Mouse (Mus musculus) induced T-regulatory cell, adult 2 months (primary cell): ENCODE results near the gene Dmbx1.
A peak's percentile ranks its signal among the peaks of the same experiment; 100 is the strongest.

ENCODE experiments used
- DNase-seq: peaks from one replicate; pipeline ENCODE4 v3.0.0-alpha.2; 2012; ENCODE audit warnings: low read depth

The Dmbx1 gene

GRCm38 (mm10) chr4:115940681-115941080 lies 955 bp upstream of the Dmbx1 start:
- DNase-seq = no peak

- DNase-seq = peak; percentile 14
Measured at GRCm38 (mm10) chr4:115938276-115939160, 1.2 kb downstream of the Dmbx1 start.

DNA sequence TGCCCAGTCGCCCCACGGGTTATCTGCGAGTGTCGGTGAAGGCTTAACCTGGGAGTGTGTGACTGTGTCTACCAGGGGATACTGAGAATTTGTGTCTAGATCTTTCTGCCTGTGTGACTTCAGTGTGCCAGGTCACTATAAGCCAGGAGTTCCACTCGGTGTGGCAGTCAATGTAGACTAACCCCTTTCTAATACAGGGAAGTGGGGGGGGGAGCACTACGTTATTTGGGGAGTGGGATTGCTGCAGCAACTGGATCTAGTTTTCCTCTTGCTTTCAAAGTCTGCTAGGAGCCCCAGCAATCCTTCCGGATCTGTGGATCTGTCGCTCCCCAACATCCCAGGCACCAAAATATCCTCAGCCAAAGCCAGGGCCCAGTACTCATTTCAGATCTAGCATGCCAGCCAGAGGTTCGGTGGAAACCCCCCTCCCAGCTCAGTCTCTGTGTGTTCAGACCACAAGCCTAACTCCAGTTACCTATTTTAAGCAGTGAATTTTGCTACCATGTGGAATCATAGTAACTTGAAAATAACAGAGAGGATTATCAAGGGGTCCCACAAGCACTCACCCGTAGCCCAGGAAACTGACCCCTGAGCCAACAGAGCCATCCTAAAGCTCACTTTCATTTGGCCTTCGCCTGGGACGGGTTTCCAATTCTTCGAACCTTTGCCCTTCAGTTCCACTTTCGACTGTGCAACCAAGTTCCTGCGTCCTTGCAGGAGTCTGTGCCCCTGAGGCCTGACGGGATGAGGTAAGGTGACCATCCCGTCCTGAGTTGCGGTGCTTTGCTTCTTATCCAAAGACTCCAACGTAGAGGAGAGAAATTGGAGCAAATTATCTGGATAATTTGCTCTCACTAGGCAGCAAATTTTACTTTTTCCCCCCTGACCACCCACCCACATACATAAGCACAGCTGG lies 2.4 kb downstream of the Dmbx1 start:
- peak; percentile 12 for DNase-seq

- DNase-seq = no peak
Measured at GRCm38 (mm10) chr4:115936646-115937045, 3.1 kb downstream of the Dmbx1 start.

DNA sequence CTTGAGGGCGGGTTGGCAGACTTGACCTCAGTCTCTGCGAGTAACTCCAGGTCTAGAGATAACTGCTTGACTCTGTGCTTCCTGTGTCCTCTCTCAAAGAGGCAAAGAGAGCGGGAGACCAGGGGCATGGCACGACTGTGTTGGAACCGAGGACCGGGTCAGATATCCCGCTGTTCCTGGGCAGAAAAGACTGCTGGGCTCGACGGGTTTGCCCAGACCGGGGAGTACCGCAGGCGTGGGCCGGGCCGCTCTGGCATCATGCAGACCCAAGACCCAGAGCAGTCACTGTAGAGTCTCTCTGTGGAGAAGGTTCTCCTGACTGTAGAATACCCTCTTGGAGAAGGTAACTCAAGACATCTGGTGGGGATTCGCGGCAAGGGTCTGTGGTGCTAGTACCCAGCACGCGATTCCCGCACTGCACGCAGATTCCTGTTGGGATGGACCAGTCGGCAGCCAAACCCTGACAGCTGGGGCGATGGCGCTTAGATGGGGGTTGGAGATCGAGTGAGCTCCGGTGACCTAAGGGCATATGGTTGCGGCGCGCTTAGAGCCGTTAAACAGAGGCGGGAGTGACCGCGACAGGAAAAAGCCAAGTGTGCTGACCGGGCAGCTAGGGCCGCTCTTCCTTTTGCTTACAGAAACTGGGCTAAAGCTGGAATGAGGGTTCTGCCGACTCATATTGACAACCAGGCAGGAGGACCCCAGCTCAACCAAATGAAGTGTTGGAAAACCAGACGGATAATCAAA lies 3.7 kb downstream of the Dmbx1 start:
- DNase-seq = peak; percentile 4

DNA sequence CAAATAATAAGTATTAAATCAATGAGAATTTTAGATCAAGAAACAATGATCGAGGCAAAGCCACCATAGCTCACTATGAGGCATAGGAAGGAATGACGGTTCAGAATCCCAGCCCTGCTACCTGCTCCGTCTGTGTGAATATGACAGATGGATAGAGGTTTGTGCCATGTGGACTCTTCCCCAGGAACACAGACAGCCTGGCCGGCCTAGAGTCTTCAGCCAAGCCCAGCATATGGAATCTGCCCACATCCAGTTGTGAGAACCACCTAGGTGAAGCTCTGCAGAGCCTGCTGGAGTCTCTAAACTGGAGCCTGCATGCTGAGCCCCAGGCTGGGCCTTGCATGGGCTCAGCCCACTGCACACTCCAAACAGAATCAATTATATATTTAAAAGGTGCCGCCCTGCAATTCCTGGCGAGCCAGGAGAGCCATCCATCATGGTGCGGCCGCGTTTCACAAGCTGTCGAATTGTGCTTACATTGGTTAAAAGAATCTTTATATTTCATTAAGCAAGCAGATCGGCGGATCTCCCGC lies 8.1 kb downstream of the Dmbx1 start:
- DNase-seq = no peak

DNA sequence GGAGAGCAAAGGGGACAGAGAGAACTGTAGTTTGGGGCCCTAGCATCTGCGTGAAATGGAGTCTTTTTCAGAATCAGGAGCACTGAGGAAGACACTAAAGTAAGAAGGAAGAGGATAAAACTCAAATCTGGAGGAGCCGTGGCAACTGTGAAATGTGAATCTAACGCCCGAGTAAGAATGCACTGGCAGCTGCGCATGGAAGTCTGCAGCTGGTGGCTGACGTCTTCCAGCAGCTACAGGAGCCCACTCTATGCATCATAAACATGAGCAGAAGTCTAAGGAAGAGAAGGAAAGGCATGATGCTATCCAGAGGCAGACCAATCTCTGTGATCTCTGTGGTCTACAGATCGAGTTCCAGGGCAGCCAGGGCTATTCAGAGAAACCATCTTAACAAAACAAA lies 12.1 kb downstream of the Dmbx1 start:
- no peak for DNase-seq

DNA sequence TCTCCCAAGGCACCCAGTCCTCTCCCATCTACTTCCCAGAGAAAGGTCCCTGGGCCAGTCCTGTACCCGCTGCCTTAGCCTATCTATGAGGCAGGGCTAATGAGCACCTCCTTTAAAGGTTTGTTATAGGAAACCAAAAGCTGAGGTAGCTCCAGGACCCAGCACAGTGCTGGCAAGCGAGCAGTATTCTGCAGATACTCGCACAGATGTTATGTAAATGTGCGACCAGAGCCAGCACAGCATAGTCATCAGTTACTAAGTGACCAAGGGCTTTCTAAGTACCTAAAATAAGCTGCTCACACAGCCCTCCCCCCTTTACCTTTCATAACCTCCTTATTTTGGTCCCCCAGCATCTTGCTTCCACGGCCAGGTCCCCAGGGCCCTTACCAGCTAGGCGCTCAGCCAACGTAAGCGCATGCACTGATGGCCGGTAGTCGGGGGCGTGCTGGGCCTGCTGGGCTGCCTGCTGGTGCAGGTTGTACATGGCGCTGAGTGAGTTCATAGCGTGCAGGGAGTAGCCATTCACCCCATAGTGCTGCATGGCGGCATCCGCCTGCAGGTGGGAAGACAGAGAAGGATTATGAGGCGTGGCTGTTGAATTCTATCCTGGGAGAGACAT lies 16.4 kb downstream of the Dmbx1 start:
- no peak for DNase-seq

DNA sequence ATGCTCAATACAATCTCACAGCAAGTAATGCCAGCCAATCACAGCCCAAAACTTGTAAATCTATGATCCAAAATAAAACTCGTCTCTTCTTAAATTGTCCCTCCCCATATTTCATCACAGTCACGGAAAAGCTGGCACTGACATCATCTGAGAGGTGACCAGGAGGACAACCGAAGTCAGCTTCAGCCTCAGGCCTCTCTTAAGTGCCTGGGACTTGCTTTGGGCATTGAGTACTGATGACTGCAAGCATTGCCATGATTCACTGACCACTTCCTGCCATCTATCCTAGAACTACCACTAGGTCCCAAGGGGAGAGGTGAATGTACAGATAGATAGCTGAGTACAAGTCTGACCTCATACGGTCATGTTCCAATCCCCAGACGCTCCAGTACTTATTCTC lies 17.0 kb downstream of the Dmbx1 start:
- no peak for DNase-seq

GRCm38 (mm10) chr4:115919911-115920310 lies 19.8 kb downstream of the Dmbx1 start:
- DNase-seq = no peak

DNA sequence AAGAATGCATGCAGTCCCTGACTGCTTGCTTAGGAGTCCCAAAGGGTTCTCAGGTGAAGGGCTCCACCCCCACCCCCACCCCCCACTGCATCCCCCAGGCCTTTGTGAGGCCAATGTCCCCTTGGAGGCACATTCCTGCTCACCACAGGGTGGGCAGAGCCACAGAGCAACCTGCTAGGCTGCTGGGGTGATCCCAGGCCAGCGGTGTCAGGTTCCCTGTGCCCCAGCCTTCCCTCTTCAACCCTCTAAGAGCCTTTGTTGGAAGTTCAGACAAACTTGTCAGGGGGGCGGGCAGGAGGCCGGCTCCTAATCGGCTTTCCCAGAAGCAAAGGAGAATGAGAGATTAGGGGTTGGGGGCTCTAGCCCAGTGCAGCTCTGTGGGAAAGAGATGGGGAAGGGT lies 28.1 kb downstream of the Dmbx1 start:
- DNase-seq = no peak

DNA sequence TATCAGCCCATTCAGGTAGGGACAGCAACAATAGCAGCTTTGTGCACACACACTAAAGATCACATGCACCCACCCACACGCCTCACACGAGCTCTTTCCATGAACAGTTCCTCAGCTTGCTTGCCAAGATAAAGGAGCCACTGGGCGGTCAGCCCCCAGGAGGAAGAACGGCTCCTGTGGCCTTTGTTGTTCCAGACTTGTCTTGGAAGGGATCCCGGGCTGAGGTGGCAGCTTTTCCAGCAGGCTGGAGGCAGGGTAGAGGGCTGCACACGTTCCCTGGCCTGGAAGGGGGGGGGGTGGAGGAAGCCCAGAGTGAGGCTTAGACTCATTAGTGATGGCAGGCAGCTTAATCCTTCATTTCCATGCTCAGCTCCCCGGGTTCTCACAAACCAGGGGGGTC lies 31.1 kb downstream of the Dmbx1 start:
- DNase-seq = no peak

GRCm38 (mm10) chr4:115907994-115908393 lies 31.7 kb downstream of the Dmbx1 start:
- DNase-seq = no peak

GRCm38 (mm10) chr4:115906791-115907190 lies 32.9 kb downstream of the Dmbx1 start:
- no peak for DNase-seq

DNA sequence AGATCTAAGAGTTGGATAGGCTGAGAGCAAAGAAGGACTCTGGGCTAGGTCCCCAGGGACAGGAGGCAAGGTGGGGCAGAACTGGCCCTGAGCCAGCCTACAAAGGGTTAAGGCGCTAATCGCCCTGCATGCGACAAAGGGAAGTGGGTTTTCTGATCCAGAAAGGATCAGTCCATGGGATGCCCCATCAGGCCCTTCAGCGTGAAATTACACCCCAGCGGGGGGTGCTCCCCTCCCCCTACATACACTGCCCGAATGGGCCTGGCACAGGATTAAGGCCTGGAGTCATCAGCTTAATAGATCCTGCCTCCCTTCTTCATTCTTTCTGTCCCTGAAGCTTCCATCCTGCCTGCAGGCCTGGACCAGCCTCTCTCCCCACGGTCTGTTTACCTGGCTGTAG lies 34.0 kb downstream of the Dmbx1 start:
- DNase-seq = no peak

DNA sequence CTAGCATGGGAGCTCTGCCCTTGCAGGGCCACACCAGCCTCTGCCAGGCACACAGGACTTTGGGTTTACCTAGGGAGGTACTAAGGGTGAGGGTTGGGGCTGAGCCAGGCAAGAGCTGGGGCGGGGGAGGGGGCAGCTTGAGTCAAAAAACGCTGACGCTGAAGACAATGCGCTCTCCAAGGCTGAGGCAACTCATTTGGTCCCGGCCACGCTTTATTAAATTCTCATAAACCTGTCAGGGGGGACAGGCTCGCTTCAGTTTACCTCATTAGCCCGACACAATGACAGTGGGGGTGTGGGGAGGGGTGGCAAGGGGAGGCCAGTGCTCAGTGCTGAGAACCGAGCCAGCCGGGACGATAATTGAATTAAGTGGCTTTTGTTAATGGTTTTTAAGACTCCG lies 35.4 kb downstream of the Dmbx1 start:
- DNase-seq = no peak

- peak; percentile 81 for DNase-seq
Measured at GRCm38 (mm10) chr4:115902816-115903215, 36.9 kb downstream of the Dmbx1 start.

DNA sequence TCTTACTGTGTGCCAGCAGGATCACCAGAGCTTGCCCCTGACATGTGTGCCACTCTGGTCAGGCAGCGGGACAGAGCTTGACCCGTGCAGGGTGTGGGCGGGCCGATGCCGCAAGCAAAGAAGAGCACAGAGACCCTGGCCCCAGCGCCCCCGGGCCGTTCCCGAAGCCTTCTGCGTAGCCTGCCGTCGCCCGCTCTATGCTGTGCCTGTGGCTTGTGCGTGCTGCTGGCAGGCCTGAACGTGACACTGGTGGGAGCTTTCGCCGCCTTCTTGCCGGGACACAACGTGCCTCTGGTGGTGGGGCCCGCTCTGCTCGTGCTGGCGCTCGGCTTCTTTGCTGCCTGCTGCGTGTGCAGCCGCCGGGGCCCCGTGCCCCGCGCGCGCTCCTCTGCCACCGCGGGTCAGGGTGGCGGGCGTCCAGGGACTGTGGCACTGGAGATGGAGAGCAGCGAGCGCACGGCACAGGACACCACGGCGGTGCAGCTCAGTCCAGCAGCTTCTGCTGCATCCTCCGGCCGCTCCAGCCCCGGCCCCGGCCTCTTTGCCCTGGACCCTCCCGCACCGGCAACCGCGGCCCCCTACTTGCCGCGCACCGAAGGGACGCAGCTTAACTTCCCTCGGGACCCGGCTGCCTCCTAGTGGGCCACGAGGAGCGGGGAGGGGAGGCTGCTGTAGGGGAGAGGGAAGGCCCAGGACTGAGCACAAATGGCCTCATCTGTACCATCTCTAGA lies 41.7 kb downstream of the Dmbx1 start:
- DNase-seq = no peak

DNA sequence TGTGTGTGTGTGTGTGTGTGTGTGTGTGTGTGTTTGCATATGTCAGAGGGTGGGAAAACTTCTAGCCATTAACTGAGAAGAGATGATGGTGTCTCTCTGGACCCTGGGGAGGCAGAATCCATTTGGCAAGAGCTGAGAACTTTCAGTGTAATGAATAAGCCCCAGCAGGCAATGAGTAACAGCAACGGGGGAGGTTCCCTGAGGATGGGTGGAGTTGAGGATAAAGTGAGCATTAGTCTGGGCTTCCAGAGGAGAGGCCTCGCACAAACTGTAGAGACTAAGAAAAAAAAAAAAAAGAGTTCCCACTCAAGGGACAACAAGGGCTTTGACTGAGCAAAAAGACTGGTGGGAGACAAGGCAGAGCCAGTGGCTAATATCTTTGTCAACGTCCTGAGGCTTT lies 45.4 kb downstream of the Dmbx1 start:
- DNase-seq = no peak

DNA sequence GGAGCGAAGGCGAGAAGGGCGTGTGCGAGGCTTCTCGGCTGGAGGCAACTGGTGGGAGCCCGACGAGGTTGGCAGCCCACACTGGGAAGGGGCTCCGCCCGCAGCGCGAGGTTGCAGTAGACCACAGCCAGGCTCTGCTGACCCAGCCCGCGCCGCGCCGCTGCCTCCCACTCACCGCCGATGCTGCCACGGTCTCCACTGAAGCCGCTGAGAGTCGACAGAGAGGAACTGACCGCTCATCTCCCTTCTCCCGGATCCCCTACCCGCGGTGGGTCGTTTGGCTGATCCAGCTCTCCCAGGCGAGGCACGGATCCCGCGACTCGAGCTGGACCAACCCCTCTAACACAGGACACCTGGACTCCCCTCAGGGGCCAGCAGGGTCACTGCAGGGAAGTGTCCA lies 49.2 kb downstream of the Dmbx1 start, which contains the start of gene 6430628N08Rik:
TSS of gene 6430628N08Rik (plus strand) at position 113 of the 400 bp plus-strand sequence.
- DNase-seq = no peak

- DNase-seq = no peak
Measured at GRCm38 (mm10) chr4:115890066-115890465, 49.7 kb downstream of the Dmbx1 start.
